Comparison of ENCODE assay signal across 27 mouse cellular contexts in genomic region chr2:124416730-124417129, GRCm38 (mm10).
"Had no signal": no experiment of that assay in that cellular context is flagged by ENCODE, and none has a peak within 500 bp of the region (broad histone marks: within the 10 kb centered on the region; RNA-seq: fewer than 3 reads in every experiment).

No protein-coding gene starts in this region.

- H3K9me3 ChIP-seq: embryonic facial prominence, embryonic 10.5 days; embryonic facial prominence, embryonic 12.5 days; embryonic facial prominence, embryonic 13.5 days; embryonic facial prominence, embryonic 15.5 days; forebrain, embryonic 10.5 days; forebrain, embryonic 12.5 days; forebrain, embryonic 13.5 days; forebrain, embryonic 15.5 days had no signal

- H3K9ac ChIP-seq: embryonic facial prominence, embryonic 12.5 days; embryonic facial prominence, embryonic 13.5 days; embryonic facial prominence, embryonic 15.5 days; forebrain, embryonic 12.5 days; forebrain, embryonic 13.5 days; forebrain, embryonic 15.5 days; forebrain, postnatal 0 days had no signal

- ATAC-seq: forebrain, embryonic 13.5 days; forebrain, embryonic 14.5 days; forebrain, embryonic 15.5 days; forebrain, embryonic 16.5 days; forebrain, postnatal 0 days had no signal

- H3K27me3 ChIP-seq: embryonic facial prominence, embryonic 12.5 days; embryonic facial prominence, embryonic 13.5 days; embryonic facial prominence, embryonic 15.5 days; forebrain, embryonic 12.5 days; forebrain, embryonic 13.5 days; forebrain, embryonic 15.5 days had no signal

- H3K4me2 ChIP-seq: embryonic facial prominence, embryonic 12.5 days; embryonic facial prominence, embryonic 13.5 days; embryonic facial prominence, embryonic 15.5 days; forebrain, embryonic 12.5 days; forebrain, embryonic 13.5 days; forebrain, embryonic 15.5 days had no signal

- DNase-seq: cerebellum, adult 2 months; cerebellum, adult 8-10 months; cerebellum, adult 9-10 months; cerebellum, adult 9-11 months; cerebellum, postnatal 14 days; cerebellum, postnatal 25 days; cerebellum, postnatal 36 days; embryo, embryonic 11 days; forebrain, postnatal 0 days; gastrocnemius, adult 2 months; gastrocnemius, postnatal 10 days; gastrocnemius, postnatal 14 days; gastrocnemius, postnatal 25 days; gastrocnemius, postnatal 36 days; heart, adult 18-20 months; heart, adult 2 months had no signal

- H3K4me3 ChIP-seq: embryonic facial prominence, embryonic 10.5 days; embryonic facial prominence, embryonic 12.5 days; embryonic facial prominence, embryonic 13.5 days; embryonic facial prominence, embryonic 15.5 days; erythroblast, embryonic 14.5 days; forebrain, embryonic 10.5 days; forebrain, embryonic 12.5 days; forebrain, embryonic 13.5 days; forebrain, embryonic 15.5 days; gastrocnemius, adult 2 months; heart, adult 2 months had no signal

- H3K4me1 ChIP-seq: embryonic facial prominence, embryonic 10.5 days; embryonic facial prominence, embryonic 15.5 days; forebrain, embryonic 10.5 days; forebrain, embryonic 12.5 days; forebrain, embryonic 13.5 days had no signal

- H3K27ac ChIP-seq: embryonic facial prominence, embryonic 10.5 days; embryonic facial prominence, embryonic 12.5 days; embryonic facial prominence, embryonic 13.5 days; embryonic facial prominence, embryonic 15.5 days; forebrain, embryonic 10.5 days; forebrain, embryonic 12.5 days; forebrain, embryonic 13.5 days; forebrain, embryonic 15.5 days; gastrocnemius, adult 2 months; heart, adult 2 months had no signal

- H3K36me3 ChIP-seq: embryonic facial prominence, embryonic 10.5 days; embryonic facial prominence, embryonic 12.5 days; embryonic facial prominence, embryonic 13.5 days; embryonic facial prominence, embryonic 15.5 days; forebrain, embryonic 10.5 days; forebrain, embryonic 12.5 days; forebrain, embryonic 15.5 days had no signal
